Mouse (Mus musculus) adrenal gland, postnatal 36 days (tissue): ENCODE measurements around the gene Tyw3. TPM values are rescaled to one million over a fixed set of nuclear protein-coding genes. Genes with fewer than 3 reads are reported as not detected.
"Not testable (repeated sequence)": the region's sequence is repeated elsewhere in the genome, so short reads cannot be mapped to it uniquely, and the experiment has no call there.

Experiments
- DNase-seq, 2 experiments: peaks; one replicate each; pipeline ENCODE4 v3.0.0; 2021; ENCODE audit warnings: mixed read lengths in 1 of 2
- long read RNA-seq, 2 experiments: library from polyadenylated mRNA; stranded (forward); transcript quantifications; one replicate each; pipeline ENCODE4 v2.0.0; 2021; ENCODE audit warnings: borderline sequencing depth in 2 of 2
- total RNA-seq, 2 experiments: library from RNA; stranded (reverse); gene quantifications; 2 replicates each; pipeline ENCODE4 v1.2.3; 2021

The Tyw3 gene
- 1 to 10 TPM; 3.1 to 4.5 TPM for total RNA-seq
- long read RNA-seq, experiment 1, full-length matches to known transcripts = 2 of 2 reads
- long read RNA-seq, experiment 1, partial matches to known transcripts = 0 of 2 reads
- long read RNA-seq, experiment 1, other reads (novel, unspliced or antisense) = 0 of 2 reads
- long read RNA-seq, experiment 2, full-length matches to known transcripts = 1 of 1 reads
- long read RNA-seq, experiment 2, partial matches to known transcripts = 0 of 1 reads
- long read RNA-seq, experiment 2, other reads (novel, unspliced or antisense) = 0 of 1 reads

DNA sequence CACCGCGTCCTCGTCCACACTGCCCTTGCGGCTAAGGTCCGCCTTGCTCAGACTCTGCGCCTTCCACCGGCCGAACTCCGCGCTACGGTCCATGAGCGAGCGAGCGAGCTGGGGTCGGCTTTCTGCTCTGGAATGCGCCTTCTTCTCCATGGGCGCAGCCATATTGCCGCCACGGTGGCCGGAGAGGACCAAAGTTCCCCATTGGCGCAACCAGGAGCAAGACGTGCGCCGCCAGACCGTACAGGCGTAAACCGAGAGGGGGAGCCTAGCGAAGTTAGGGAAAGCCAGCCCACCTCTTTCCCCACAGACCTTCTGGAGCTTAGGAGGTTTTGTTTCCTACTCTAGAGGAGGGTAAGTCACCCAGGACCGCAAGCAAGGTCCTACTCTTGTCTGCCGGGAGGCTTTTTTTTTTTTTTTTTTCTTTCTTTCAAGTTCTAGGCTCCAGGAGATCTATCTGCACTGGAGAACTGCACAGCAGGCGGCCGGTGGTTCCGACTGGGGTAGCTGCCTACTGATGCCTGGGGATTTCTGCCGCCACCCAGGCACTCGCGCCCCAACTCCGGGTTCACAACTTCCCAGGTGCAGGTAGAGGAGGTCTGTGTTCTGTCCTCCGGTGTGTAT lies at the start of gene Tyw3:
Gene Tyw3 (minus strand): TSS at position 171 of the 621 bp plus-strand sequence.
- DNase-seq = peak; percentile 98 to 99

DNA sequence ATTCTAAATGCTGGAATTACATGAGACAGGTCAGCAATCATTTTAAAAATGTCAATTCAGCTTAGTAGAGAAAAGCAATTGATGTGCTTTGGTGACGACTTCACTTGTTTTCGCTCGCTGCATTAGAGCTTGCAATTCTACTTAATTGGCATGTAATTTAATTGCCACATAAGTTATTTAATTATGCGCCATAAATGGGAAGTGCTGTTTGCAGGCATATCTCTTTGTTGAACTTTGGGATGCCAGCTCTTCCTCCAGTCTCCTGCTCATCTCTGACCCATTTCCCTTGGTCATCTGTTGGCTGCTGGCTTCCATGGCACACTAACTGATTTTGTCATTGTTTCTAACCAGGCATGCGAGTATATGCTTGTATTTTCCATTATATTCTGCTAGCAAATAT lies 36.2 kb upstream of the Tyw3 start:
- no peak for DNase-seq

DNA sequence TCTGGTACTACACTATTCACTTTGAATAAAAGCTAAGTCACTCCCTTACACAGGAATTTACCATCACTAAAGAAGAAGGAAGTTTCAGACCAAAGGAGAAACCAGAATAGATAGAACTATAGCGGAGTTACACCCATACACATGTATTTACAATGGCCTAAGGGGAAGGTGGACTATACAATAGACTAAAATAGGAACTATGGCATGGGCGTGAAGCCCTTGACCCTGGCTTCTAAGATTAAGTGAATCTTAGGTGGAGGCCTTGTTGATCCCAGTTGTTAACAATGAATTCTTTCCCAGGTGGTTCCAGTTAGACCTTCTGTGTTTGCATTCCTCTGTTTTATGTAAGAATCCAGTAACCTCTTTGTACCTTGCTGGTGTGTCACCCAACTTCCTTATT lies 34.4 kb upstream of the Tyw3 start:
- not testable (repeated sequence) for DNase-seq

- DNase-seq = no peak
Observed at GRCm38 (mm10) chr3:154628284-154628683, 31.4 kb upstream of the Tyw3 start.

GRCm38 (mm10) chr3:154616106-154616505 lies 19.2 kb upstream of the Tyw3 start:
- DNase-seq = no peak

GRCm38 (mm10) chr3:154615304-154615703 lies 18.4 kb upstream of the Tyw3 start:
- no peak for DNase-seq

- no peak for DNase-seq
Observed at GRCm38 (mm10) chr3:154614771-154615170, 17.9 kb upstream of the Tyw3 start.

- no peak for DNase-seq
Observed at GRCm38 (mm10) chr3:154611888-154612287, 15.0 kb upstream of the Tyw3 start.

- no peak for DNase-seq
Observed at GRCm38 (mm10) chr3:154607896-154608295, 11.0 kb upstream of the Tyw3 start.

DNA sequence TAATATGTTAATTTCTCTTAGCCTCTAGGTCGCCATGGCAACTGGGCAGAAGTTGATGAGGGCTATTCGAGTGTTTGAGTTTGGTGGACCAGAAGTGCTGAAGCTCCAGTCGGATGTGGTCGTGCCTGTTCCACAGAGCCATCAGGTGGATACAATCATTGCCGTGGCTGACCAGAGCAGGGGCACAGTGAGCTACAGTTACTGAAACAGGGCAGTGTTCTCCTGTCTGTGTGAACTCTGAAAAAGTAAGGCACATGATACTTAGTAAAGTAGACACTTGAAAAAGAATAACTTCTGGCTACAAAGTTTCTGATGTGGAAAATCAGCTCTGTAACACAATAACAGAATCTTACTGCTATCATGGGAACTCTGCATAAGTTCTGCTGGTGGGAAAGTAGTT lies 8.0 kb upstream of the Tyw3 start:
- no peak for DNase-seq

- no peak for DNase-seq
Observed at GRCm38 (mm10) chr3:154602141-154602540, 5.2 kb upstream of the Tyw3 start.

- DNase-seq = no peak
Observed at GRCm38 (mm10) chr3:154597561-154597960, 657 bp upstream of the Tyw3 start.

GRCm38 (mm10) chr3:154596488-154596933 lies 393 bp downstream of the Tyw3 start, which contains the start of gene Cryz:
Gene Cryz (plus strand): TSS chr3:154596711.
- peak; percentile 92 to 94 for DNase-seq

- no peak for DNase-seq
Observed at GRCm38 (mm10) chr3:154594156-154594555, 2.7 kb downstream of the Tyw3 start.

DNA sequence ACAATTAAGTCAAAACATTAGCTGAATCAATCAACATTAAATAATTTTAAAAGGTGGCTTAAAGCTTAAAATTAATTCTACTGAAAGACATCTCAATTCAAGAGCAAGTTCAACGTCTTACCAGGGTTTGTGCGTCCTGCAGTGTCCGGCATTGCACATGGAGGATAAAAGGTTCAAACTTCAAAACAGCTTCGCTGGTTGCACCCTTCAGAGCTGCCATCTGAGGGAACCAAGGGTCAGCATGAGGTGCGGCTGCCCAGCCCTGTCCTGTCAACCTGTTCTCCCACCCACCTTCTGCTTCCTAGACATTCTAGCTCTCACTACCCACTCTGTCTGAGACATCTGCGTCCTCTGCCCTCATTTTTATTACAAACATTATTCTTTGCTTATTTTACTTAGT lies 3.3 kb downstream of the Tyw3 start:
- no peak for DNase-seq

DNA sequence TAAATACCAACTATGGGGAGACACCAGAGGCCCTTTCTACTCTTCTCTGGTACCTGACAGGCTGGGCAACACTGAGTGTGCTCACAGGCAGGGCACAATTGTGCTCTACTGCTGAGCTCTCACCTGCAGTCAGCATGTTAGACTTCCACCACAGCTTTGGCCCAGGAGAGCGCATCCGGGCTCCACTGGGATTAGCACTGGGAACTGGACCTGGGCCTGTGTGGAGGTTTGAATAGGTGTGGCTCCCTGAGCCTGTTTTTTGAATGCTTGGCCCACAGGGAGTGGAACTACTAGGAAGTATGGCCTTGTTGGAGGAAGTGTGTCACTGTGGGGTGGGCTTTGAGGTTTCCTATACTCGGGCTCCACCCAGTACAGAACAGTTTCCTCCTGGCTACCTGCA lies 5.3 kb downstream of the Tyw3 start:
- no peak for DNase-seq

- no peak for DNase-seq
Observed at GRCm38 (mm10) chr3:154590971-154591370, 5.9 kb downstream of the Tyw3 start.

DNA sequence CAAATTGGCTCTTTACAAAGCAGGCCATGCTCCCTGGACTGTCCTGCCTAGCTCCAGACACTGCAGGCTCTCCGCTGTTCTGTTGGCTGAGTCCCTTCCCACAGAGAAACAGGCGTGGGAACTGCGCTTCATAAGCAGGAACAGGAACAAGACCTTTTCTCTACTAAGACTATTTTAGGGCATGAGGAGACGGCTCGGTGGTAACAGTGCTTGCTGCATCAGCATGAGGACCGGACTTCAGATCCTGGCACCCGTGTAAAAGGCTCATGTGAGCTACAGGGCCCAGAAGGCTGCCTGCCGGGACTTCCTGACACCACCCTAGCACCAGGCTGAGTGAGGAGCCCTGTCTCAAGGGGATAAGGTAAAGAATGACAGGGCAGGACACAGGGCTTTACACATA lies 12.6 kb downstream of the Tyw3 start:
- DNase-seq = no peak

GRCm38 (mm10) chr3:154577895-154578294 lies 19.0 kb downstream of the Tyw3 start:
- DNase-seq = no peak

DNA sequence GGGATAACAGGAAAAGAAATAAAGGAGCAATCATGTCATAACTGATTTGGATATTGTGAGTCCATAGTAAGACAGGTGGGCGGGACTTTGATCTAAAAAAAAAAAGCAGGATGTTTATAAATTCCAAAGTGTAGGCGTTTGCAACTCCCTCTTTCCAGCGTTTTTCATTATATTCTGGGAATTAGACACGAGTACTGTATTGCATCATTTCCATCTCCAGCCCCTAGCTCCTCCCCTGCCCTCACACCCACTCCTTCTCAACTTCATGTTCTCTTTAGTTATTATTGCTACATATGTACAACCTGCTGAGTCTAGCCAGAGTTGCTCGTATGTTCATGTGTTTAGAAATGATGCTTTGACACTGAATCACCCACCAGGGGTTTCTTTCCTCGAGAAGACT lies 23.2 kb downstream of the Tyw3 start:
- DNase-seq = no peak

DNA sequence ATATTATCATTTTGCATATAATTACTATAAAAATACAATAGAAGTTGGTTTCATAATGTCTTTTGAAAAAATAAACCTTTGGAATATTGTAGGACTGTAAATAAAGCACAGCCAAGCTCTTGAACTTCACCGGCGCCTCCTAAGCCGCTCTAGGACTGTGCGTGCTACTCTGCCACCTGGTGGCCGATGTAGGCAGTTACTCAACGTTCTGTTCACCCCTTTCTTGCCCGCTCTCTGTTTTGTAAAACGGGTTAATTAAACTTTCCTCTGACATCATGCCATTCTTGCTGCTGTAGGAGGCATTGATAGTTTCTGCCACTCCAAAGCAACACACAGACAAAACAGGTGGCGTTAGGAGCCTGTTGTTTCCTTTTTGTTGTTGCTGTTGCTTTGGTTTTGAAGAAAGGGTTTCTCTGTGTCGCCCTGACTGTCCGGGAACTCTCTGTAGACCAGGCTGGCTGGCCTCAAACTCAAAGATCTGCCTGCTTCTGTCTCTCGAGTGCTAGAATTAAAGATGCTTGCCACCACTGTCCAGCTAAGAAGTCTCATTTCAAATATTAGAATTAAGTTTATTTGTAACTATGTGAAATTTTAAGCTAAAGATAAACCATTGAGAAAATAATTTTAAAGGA lies 24.4 kb downstream of the Tyw3 start:
- DNase-seq = peak; percentile 64 to 79

DNA sequence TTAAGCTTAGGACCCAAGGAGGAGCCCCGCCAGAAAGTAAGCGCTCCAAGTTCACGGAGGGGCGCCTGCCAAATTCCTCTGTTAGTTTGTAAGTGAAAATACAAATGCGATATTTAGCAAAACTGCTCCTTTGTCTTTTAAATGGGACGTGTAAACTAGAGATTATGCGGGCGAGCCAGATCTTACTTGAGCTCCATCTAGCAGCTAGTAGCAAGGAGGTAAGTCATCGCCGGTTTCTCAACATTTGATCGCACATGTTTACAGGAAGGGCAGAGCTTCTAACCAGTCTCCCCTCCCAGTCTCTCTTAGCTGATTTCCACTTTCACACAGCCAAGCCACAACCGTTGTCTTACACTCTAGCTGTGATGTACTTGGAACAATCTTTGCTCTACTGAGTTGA lies 26.1 kb downstream of the Tyw3 start:
- DNase-seq = peak in 1 of 2 experiments; percentile 3

- no peak for DNase-seq
Observed at GRCm38 (mm10) chr3:154570029-154570575, 26.8 kb downstream of the Tyw3 start.
